Mouse (Mus musculus) c-Kit-positive CD71-positive TER-119-positive erythroid progenitor cells, embryonic 14.5 days (primary cell): ENCODE measurements at regions not wholly inside any gene's neighbourhood (a gene's known extent, or its start where the extent isn't known, plus 50 kb on each side); places are given as distances from the start of the nearest gene placed in this dataset.

ENCODE experiments used
- DNase-seq: peaks from one replicate; pipeline ENCODE4 v3.0.0-alpha.2; 2013; ENCODE audit warnings: low spot score

DNA sequence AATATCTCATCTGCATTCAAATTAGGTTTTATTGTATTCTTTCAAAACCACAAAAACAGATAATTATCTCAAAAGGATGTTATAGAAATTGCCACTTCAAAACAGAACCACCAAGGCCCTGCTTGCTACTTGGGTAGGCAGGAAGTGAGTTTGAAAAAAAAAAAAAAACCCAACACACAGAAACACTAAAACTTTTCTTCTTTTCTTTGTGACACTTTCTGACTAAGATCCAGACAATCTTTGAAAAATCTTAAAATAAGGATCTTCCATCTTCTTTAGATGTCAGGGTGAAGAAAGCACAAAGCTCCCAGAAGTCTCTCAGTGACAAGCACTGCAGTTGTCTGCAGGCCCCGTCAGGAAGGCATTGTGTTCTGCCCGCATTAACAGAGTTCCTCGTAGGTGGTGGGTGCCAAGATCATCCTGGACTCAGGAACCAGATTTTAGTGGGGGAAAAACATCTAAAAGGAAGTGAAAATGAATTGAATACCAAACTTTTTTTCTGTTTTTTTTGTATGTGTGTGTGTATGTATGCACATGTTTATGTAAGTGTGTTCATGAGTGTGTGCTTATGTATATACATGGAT lies 154.0 kb downstream of the Dusp6 start:
- no peak for DNase-seq

DNA sequence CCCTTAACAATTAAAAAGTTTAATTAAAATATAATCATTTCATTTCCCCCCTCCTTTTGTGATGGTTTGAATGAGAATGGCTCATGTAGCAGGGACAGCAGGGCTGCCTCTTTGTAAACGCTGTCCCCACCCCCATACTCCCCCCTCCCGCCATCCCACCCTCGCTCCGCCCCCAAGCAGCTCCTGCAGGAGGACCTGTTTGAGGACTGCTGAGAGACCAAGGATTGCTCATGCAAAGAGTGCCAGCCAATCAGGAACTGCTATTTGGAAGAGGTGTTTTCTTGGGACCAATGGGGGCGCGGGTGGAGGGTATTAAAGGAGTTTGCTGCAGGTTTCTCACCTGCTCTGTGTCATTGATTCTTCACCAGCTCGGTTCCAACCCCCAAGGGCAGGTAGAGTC lies 154.6 kb downstream of the Dusp6 start:
- no peak for DNase-seq

DNA sequence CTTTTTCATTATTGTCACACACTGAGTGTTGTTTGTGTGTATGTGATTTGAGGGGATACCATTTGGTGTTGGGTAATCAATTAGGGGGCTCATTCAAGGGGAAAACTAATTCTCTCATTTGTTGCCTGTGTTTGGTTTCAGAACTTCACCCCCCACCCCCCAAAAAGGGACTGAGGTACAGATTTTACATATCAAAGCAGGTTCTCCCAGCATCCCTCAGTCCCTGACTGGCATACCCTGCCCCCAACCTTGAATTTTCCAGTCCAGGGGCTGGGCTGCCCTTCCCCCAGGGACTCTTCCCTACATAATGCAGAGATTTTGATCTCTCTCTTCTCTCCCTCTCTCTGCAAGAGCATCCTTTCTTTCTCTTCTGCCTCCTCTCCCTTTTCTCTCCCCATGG lies 155.5 kb downstream of the Dusp6 start:
- no peak for DNase-seq

DNA sequence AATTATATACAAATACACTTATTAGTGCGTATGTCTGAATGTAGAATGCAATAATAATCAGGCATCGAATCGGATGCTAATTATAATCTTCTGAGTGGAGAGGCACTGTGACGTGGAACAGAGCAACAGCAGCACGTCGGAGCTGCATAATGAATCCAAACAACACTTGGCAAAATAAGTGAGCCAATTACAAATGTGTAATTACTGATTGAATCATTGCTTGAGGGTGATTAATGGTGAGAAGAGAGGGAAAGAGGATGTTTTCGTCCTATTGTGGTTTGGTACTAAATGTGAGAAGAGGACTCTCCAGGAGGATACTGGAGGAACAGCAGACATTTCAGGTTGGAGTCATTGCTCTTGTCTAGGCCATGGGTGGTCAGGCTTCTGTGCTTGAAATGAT lies 156.5 kb downstream of the Dusp6 start:
- DNase-seq = no peak

DNA sequence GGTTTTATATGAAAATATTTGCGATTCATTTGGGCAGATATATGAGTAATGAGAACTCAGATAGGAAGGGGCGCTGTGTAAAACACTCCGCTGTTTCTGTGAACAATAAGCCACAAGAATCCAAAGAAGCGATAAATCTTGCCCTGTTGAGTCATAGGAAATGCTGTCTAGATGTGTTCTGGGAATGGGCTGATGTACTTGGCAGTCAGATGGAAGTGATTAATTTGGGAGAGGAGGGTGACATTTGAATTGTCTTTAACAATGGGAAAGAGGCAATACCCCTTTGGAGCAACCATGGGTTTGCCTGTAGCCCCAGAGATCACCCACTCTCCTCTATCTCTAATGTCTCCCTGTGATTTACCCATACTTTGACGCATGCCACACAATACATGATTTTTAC lies 160.4 kb downstream of the Dusp6 start:
- no peak for DNase-seq

DNA sequence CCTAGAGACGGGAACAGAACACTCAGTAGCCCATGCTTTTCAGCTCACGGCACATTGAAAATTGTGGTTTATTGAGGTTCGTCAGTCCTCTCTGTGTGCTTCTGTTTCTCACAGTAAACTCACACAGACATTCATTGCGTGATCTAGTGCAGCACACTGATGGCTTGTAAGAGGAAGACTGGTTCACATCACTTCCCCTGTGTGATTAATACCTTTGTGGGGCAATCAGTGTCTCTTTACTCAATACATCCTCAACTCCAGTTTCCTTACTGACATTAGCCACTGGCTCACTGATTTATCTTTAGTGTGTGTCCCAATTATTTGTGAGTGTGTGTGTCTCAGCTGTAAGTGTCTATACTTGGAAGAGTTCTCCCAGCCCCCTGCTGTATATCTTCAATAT lies 162.2 kb downstream of the Dusp6 start:
- no peak for DNase-seq

DNA sequence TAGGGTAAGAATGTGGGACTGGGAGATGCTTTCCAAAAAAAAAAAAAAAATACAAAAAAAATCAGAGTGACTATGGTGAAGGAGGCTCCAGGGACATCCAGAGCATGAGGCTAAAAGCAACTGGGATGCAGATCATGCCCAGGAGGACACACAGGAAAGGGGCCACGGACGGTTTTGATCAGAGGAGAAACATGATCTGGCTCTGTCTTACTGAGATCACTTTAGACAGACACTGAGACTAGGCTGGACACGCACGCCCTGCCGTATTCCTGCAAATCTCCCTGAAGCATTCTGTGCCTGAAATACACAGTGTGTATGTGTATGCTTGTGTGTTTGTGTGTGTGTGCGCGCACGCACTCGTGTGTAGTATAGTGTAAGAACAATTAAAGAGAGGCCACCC lies 167.1 kb downstream of the Dusp6 start:
- no peak for DNase-seq

DNA sequence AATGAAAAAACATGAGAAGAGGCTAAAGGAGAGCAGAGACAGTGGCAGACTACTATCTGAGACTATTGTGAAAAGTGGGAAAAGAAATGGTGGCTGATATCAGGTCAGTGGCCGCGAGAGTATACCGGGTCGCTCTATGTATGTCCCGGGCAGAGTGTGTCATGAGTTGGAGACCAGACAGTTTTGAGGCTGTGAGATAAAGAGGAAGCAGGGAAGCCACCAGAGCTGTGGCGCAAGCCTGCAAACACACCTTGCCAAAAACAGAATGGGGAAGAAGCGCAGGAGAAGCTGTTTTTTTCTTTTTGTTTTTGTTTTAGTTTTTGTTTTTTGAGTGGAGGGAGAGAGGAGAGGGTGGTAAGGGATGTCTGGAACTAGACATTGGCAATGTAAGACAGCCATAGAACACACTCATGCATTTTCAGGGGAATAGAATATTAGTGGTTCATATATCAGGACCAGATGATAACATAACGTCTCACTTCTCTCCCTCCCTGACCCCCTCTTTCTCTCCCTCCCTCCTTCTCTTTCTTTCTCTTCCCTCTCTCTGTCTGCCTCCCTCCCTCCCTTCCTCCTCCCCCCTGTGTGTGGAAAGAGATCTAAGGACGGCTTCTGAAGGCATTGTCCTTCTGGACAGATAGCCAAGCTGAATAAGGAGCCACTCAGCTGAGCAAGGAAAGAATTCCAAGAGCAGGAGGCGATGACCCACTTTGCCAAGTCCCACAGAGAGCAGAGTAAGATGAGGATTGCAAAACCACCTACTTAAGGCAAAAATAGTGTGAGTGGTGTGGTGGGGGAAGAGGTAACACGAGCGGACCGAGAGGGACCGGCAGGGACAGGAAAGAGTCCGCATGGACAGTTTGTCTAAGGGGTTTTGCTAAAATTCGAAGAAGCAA lies 167.9 kb downstream of the Dusp6 start:
- no peak for DNase-seq

DNA sequence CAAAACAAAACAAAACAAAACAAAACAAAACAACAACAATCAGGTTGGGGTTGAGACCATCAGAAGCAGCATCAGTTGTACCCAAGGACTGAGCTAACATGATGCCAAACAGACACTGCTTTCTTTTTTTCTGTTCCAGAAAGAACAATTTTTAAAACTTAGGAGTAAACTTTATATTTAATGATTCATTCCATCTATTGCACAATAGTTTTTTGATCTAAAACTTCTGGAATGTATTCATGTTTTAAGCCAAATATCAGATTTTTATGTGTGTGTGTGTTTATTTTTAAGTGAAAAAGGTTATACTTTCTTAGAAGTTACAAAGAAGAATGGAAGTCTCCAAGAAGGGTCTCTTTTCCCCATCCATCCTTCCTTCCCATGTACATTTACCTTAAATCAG lies 174.0 kb downstream of the Dusp6 start:
- no peak for DNase-seq

DNA sequence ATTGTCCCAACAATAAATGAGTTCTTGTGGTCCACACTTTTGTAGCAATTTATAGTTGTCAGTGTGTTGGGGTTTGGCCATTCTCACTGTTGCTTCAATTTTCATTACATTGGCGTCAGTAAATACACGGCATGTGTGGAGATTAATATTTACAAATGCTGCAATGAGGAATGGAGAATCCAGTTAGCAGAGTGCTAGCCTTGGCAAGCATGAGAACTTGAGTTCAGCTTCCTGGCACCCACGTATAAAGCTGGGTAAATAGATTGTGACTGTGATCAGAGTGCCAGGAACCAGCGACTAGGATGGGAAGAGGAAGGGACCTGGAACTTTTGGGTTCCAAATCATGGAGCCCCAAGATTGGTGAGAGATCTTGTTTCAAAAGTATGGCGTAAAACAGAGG lies 177.1 kb downstream of the Dusp6 start:
- DNase-seq = no peak

DNA sequence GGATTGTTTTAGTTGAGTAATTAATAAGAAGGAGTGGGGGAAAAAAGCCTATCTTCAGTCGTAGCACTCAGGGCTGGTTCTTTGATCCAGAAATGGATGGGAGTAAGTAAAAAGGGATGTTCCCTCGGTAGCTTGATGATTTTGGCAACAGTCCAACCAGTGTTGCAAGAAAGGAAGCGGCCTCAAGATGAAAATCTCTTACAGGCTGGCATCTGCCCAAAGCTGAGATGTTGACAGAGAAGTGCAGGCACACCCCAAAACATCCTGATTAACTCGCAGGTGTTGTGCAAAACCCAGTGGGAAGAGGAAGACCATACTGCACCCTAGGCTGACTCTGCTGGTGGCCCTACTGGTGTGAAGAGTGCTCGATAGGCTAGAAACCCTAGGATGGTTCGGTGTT lies 178.0 kb downstream of the Dusp6 start:
- no peak for DNase-seq

DNA sequence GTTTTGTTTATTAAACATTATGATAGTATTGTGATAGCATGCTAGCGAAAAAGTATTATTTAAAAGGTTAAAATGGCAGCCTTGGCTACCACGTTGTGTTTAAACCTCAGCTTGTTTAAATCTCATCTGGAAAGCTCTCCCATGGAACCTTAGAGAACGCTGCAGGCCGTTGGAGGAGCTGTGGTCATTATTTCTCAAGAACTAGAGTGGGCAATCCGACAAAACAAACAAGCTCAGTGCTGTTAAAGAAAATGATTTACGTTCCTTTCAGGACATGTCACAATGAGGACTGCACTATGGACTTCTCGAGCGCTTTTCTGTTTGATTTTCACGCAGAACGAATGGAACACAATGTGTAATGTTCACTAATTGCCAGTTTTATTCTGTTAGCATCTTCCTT lies 178.9 kb downstream of the Dusp6 start:
- no peak for DNase-seq

DNA sequence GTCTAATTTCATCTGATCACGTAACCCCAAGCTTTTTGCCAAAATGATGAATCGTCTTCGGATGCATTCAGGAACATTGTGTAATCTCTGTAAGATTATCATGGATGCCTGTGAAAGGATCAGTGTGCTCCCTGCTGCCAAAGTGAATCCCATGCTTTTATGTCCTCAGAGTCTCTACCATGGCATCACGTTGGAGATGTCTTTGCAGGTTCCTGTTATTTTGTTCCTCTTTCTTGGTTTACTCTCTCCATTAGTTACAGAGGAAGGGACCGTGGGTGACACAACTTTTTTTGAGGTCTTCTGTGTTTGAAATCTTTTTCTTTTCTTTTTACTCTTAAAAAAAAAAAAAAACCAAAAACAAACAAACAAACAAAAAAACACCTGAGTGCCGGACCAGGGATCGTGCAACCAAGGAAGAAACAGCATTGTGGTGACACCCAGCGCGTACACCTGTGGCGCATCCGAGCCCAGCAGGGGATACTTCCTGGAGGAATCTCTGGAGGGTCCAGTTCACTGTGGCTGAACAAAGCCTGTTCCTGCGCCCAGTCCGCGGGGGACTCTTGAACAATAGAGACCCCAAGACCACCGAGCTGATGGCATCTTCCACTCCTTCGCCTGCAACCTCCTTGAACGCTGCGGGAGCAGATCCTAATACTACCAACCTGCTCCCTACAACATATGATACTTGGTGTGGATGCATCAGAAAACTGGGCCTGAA lies 180.6 kb downstream of the Dusp6 start:
- DNase-seq = no peak

DNA sequence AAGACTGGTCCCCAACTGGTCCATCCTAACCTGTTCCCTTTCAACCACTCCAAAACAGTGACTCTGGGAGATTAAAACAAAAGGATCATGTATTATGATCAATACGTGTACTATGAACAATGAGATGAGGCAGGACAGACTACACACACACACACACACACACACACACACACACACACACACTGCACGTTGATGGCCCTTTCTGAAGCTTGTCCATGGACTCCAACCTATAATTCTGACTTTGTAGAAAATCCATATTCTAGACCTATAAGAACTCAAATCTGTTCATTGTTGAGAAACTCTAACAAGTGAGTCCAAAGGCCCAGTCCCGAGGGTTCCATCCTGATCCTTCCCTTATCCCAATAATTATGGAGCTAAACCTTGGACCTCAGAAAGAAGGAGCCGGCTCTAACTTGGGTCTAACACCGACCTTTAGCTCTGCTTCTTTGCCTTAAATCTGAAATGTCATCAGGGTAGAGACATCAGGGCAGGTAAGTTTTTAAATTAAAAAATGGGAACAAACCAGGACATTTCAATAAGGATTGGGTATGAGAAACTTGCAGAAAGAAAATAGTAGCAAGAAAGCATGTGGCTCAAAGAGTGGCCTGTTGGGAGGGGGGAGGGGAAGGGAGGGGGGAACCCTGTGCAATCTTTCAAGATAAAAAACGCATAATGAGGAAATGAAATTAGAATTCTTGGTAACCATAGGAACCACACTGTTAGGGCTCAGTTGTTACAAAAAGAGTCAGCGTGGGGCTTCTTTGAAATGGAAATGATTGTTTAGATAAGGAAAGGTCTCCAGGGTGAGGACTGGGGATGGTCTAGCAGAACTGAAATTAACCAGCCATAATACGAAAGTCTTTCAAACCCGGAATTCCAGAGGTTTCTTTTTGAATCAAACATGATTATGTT lies 187.9 kb downstream of the Dusp6 start:
- no peak for DNase-seq

DNA sequence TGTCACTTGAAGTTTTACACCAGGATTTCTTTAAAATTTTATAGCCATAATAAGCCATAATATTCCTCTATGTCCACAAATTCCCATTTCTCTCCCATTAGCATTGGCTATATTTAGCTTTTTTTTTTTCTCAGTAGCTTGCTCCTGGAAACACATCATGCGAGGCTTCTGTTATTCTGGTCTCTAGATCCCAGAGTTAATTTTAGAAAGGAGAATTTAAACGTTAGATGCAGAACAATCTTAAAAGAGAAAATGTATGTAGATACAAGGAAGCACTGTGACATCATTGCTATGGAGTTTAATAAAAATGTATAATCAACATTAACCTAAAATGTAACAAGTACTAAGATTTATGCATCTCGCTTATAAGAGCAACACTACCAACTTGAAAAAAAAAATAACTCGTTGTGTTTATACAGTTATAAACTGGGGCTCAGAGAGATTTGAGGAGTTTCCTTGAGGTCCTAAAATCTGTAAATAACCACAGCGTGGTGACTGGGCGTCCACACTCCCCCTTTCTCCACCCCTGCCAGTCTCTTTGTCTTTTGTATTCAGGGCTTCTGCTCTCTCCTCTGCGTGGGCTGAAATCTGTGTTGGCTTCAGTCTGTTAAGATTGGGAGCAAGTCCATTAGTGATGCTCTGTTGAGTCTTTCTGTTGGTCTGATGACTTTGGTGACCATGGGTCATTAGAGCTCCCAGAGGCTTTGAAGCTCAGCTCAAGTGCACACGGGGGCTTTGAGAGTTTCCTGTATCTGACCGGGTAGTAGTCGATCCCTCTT lies 188.8 kb downstream of the Dusp6 start:
- no peak for DNase-seq

DNA sequence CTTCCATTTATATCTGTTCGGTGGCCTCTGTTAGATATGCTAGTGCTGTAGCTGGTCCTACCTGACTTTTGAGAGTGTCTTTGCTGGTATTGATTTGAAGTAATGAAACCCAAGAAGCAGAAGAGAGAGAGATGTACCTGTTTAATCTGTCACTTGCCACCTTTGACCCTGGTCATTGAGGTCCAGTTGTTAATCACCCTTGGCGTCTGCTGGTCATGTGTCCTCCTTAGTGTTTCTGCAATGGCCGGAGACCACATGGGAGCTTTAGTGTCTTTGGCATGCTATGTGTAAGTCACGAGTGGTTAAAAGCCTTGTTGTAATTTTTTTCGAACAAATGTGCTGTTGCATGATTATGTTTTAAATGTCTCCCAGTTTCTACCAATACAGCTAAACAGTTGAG lies 193.1 kb downstream of the Dusp6 start:
- DNase-seq = no peak

DNA sequence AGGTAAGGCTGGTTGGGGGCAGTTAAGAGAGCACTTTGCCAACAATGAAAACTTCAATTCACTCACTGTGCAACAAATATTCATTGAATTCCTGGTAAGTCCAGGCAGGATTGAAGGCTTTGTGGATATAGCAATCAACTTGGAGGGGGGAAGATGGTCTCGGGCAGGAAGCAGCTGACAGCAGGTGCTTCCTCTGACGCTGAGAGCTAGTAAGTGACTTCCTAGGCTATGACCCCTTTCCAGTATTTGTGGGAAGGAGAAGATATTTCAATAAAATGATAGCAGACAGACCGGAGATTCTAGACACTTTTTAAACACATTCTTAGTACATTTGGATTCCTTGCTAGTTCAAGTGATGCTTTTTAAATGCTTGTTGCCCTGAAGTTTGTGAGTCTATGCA lies 195.0 kb downstream of the Dusp6 start:
- DNase-seq = no peak

DNA sequence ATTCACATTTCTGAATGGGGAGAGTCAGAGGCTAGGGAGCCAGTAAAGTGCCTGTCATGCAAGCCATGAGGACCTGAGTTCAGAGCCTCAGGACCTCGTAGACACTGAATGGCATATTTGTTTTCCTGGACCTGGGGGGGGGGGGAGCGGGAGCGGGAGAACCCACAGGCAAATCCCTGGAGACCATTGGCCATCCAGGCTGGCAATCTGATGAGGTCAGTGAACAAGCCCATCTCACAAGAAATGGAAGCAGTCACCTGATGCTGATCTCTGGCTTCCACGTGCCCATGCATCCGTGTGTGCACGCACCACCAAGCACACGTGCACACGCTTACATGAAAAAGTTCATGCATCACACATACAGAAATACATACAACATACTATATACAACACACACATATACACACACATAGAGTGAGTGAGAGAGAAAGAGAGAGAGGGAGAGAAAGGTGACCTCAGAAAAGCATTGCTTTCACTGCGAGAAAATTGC lies 196.2 kb downstream of the Dusp6 start:
- DNase-seq = no peak

DNA sequence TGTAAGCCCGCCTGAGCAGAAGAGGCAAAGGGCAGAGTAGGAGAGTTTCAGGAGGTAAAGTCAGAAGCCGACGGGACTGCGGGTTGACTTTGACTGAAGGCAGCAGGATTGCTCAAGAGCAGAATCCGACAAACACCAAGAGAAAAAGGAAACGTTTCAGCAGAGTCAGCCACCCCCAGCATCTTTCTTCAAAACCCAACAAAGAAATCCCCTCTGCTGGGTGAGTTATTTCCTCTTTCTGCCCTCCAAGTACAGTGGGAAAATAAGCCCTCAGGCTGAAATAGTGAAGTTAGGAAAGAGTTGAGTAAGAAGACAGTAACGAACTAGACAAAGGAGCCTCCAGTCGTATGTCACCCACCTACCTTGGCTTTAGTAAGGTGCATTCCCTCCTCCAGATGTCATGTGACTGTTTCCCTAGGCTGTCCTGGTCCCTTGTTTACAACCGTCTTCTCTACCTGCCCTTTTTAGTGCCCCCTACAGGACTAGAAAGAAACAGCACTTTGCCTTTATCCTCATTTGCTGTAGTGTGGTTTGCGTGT lies 196.9 kb downstream of the Dusp6 start:
- DNase-seq = peak; percentile 23

DNA sequence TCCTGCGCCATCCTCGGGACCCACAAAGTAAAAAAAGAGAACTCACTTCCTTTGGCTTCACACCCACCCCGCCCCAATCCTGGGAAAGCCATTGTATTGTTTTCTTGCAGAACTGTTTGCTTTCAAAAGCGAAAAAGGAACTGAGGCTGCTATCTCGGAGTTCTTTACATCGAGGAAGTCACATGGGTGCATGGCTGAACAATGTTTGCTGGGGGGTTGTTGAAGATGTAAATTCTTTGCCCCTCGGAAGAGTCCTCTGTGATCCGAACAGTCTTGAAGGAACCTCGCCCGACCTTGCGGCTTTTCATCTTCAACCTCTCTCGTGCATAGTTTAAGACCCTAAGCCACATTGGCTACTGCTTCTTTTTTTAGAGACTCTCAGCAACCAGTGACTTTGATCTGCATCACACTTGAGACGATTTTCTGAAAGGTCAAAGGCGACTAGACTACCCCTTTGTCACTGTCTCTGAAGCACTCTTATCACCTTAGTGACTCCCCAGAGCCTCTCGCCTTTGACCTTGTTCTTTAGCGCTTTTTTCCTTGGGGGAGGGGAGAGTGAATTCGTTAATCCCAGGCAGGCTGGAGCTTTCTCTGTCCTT lies 197.9 kb downstream of the Dusp6 start:
- DNase-seq = peak; percentile 8
